In genomic region chr2:150800616-150801015, GRCm38 (mm10) we compare ENCODE assay signal across 19 mouse cellular contexts. TPM values are rescaled to one million over a fixed set of nuclear protein-coding genes. Genes with fewer than 3 reads are reported as not detected.
DNase-seq lines count a peak whose midpoint lies in the region; ATAC-seq and TF ChIP-seq lines count a peak whose summit lies in the region.
"Had no signal": no experiment of that assay in that cellular context is flagged by ENCODE, and none has a peak within 500 bp of the region (broad histone marks: within the 10 kb centered on the region; RNA-seq: fewer than 3 reads in every experiment).

No protein-coding gene starts in this region.

- TF ChIP-seq EP300 in heart, postnatal 0 days (IDR thresholded peaks at IDR 0.05; ENCODE audit: low read depth), result no peak
- TF ChIP-seq EP300 in heart, adult 2 months (IDR thresholded peaks at IDR 0.05; ENCODE audit: insufficient read depth, low read depth, low read length), result no peak
- no peak for TF ChIP-seq EP300 in lung, postnatal 0 days (IDR thresholded peaks at IDR 0.05)

- 76% methylated on average over 5 of the region's 5 CpGs for WGBS in heart, postnatal 0 days
- 78% methylated on average over 5 of the region's 5 CpGs for WGBS in heart, adult 2 months
- WGBS in lung, postnatal 0 days, result 81% methylated on average over 5 of the region's 5 CpGs

- no peak overlapping the region for H3K4me2 ChIP-seq in heart, postnatal 0 days (ENCODE audit: low read depth, low read length)
- no peak overlapping the region for H3K4me2 ChIP-seq in lung, postnatal 0 days (replicated peaks; ENCODE audit: low read depth, low read length)
- H3K4me2 ChIP-seq: heart, embryonic 13.5 days; hindbrain, embryonic 14.5 days had no signal

- no peak overlapping the region for H3K9ac ChIP-seq in heart, postnatal 0 days (replicated peaks; ENCODE audit: low read depth, low read length)
- H3K9ac ChIP-seq in heart, adult 2 months (ENCODE audit: low read depth, low read length), result no peak overlapping the region
- no peak overlapping the region for H3K9ac ChIP-seq in lung, postnatal 0 days (replicated peaks; ENCODE audit: low read depth)
- H3K9ac ChIP-seq: heart, embryonic 13.5 days; hindbrain, embryonic 14.5 days had no signal

- peak; percentile 19; the same call in 1 of the 2 replicates for ATAC-seq in heart, postnatal 0 days (ENCODE audit: insufficient read depth, low read depth)
- 0 out of 2 replicates have a peak, but pooled peaks have one; percentile 11 for ATAC-seq in lung, postnatal 0 days
- ATAC-seq: forebrain, embryonic 14.5 days had no signal

- H3K36me3 ChIP-seq in heart, postnatal 0 days (replicated peaks; ENCODE audit: control insufficient read depth, insufficient read depth, low read length), result peaks cover 75% of the 10 kb centered on the region
- H3K36me3 ChIP-seq in heart, adult 2 months (ENCODE audit: control insufficient read depth, insufficient read depth, low read length), result peaks cover 8% of the 10 kb centered on the region
- peaks cover 9% of the 10 kb centered on the region; the same call in 1 of the 2 replicates for H3K36me3 ChIP-seq in lung, postnatal 0 days (ENCODE audit: insufficient read depth, low read length)

- intact Hi-C loops in heart, adult 2 months (cut with DNase I), result no loop called here

- no peaks in the 10 kb centered on the region for H3K9me3 ChIP-seq in heart, postnatal 0 days (replicated peaks; ENCODE audit: control insufficient read depth, low read length)
- H3K9me3 ChIP-seq in lung, postnatal 0 days (ENCODE audit: low read length), result no peaks in the 10 kb centered on the region
- H3K9me3 ChIP-seq: embryonic facial prominence, embryonic 10.5 days; forebrain, embryonic 10.5 days; heart, embryonic 13.5 days; hindbrain, embryonic 10.5 days had no signal

- no peak for DNase-seq in heart, postnatal 0 days (ENCODE audit: low spot score)
- DNase-seq in heart, adult 2 months, result no peak
- DNase-seq in lung, postnatal 0 days (ENCODE audit: low spot score), result no peak
- no peak for DNase-seq in lung, postnatal 10 days
- peak; percentile 76 for DNase-seq in gonadal fat pad, adult 2 months (ENCODE audit: low read depth)
- no peak for DNase-seq in gastrocnemius, adult 8-10 months (ENCODE audit: low spot score in 2 of 2)
- DNase-seq: adrenal gland, adult 8-10 months; adrenal gland, postnatal 36 days; cerebellum, adult 2 months; cerebellum, postnatal 10 days; gastrocnemius, adult 2 months; gastrocnemius, postnatal 36 days; heart, postnatal 14 days had no signal

- no peaks in the 10 kb centered on the region for H3K27me3 ChIP-seq in heart, postnatal 0 days (ENCODE audit: control insufficient read depth, insufficient read depth, low read length)
- H3K27me3 ChIP-seq in heart, adult 2 months (ENCODE audit: control insufficient read depth, insufficient read depth, low read length), result no peaks in the 10 kb centered on the region
- H3K27me3 ChIP-seq in lung, postnatal 0 days (replicated peaks; ENCODE audit: insufficient read depth, low read length), result no peaks in the 10 kb centered on the region
- H3K27me3 ChIP-seq: heart, embryonic 13.5 days had no signal

- no peak overlapping the region for H3K4me3 ChIP-seq in heart, postnatal 0 days (ENCODE audit: low read depth, low read length)
- H3K4me3 ChIP-seq in heart, adult 2 months, result no peak overlapping the region
- H3K4me3 ChIP-seq in lung, postnatal 0 days (ENCODE audit: low read depth, low read length), result no peak overlapping the region
- H3K4me3 ChIP-seq: embryonic facial prominence, embryonic 10.5 days; forebrain, embryonic 10.5 days; gastrocnemius, adult 2 months; heart, embryonic 13.5 days; hindbrain, embryonic 10.5 days had no signal

- peaks cover 7% of the 10 kb centered on the region for H3K4me1 ChIP-seq in heart, postnatal 0 days (ENCODE audit: control insufficient read depth, insufficient read depth)
- no peaks in the 10 kb centered on the region for H3K4me1 ChIP-seq in heart, adult 2 months (ENCODE audit: control insufficient read depth, insufficient read depth, low read length)
- no peaks in the 10 kb centered on the region for H3K4me1 ChIP-seq in lung, postnatal 0 days (ENCODE audit: insufficient read depth, low read depth, low read length)
- H3K4me1 ChIP-seq: embryonic facial prominence, embryonic 10.5 days; forebrain, embryonic 10.5 days; hindbrain, embryonic 10.5 days had no signal

- peaks cover 3% of the 10 kb centered on the region; the same call in 1 of the 2 replicates for H3K79me2 ChIP-seq in heart, adult 2 months (replicated peaks; ENCODE audit: control insufficient read depth, insufficient read depth, low read length)

- TF ChIP-seq POLR2A in heart, adult 2 months (IDR thresholded peaks at IDR 0.05; ENCODE audit: insufficient read depth, low read depth, low read length), result no peak

- TF ChIP-seq CTCF in heart, postnatal 0 days (IDR thresholded peaks at IDR 0.05; ENCODE audit: low read depth), result no peak
- no peak for TF ChIP-seq CTCF in heart, adult 2 months (IDR thresholded peaks at IDR 0.05)
- no peak for TF ChIP-seq CTCF in lung, postnatal 0 days (IDR thresholded peaks at IDR 0.05)

- no peak overlapping the region for H3K27ac ChIP-seq in heart, postnatal 0 days (ENCODE audit: low read depth)
- H3K27ac ChIP-seq in heart, adult 2 months, result no peak overlapping the region
- no peak overlapping the region for H3K27ac ChIP-seq in lung, postnatal 0 days (ENCODE audit: low read length)
- H3K27ac ChIP-seq: embryonic facial prominence, embryonic 10.5 days; forebrain, embryonic 10.5 days; gastrocnemius, adult 2 months; heart, embryonic 13.5 days; hindbrain, embryonic 10.5 days; hindbrain, embryonic 14.5 days had no signal

RNA-seq across cellular contexts. Expression of gene Pygb, which starts 14.1 kb away (rescaled TPM):
- total RNA-seq in heart, postnatal 0 days (2014; rRNA removed; ENCODE audit: low replicate concordance), result 489 and 581 TPM in 2 replicates
- 255 and 282 TPM in 2 replicates for polyA plus RNA-seq in heart, postnatal 0 days (2015; fragmentation: Nextera tagmentation; extraction: Ambion mirVana)
- 100 to 1,000 TPM; 448 to 514 TPM for total RNA-seq in heart, adult 2 months (2021)
- polyA plus RNA-seq in heart, adult 2 months (2012; rRNA removed), result 343 and 518 TPM in 2 replicates
- polyA plus RNA-seq in lung, postnatal 0 days (2015; fragmentation: Nextera tagmentation; extraction: Ambion mirVana), result 43.5 and 56.6 TPM in 2 replicates
- 110 and 124 TPM in 2 replicates for polyA plus RNA-seq in gonadal fat pad, adult 2 months (2012; rRNA removed)
- total RNA-seq in gastrocnemius, adult 8-10 months (2022), result 1 to 10 TPM; 3.1 to 5.0 (median 3.9) TPM

RNA-seq across cellular contexts. Expression of gene Entpd6, which starts 51.8 kb away (rescaled TPM):
- total RNA-seq in heart, postnatal 0 days (2014; rRNA removed; ENCODE audit: low replicate concordance), result 16.9 and 25.8 TPM in 2 replicates
- polyA plus RNA-seq in heart, postnatal 0 days (2015; fragmentation: Nextera tagmentation; extraction: Ambion mirVana), result 17.3 and 17.4 TPM in 2 replicates
- 10 to 100 TPM; 14.7 to 16.9 TPM for total RNA-seq in heart, adult 2 months (2021)
- 24.4 and 34.4 TPM in 2 replicates for polyA plus RNA-seq in heart, adult 2 months (2012; rRNA removed)
- polyA plus RNA-seq in lung, postnatal 0 days (2015; fragmentation: Nextera tagmentation; extraction: Ambion mirVana), result 10.1 and 11.2 TPM in 2 replicates
- polyA plus RNA-seq in gonadal fat pad, adult 2 months (2012; rRNA removed), result 55.0 and 56.2 TPM in 2 replicates
- 1 to 10 TPM; 8.7 to 9.9 (median 9.0) TPM for total RNA-seq in gastrocnemius, adult 8-10 months (2022)
